13 mouse cellular contexts compared by ENCODE assay signal in genomic region chr4:106262751-106263725, GRCm38 (mm10). TPM values are rescaled to one million over a fixed set of nuclear protein-coding genes. Genes with fewer than 3 reads are reported as not detected.
DNase-seq lines count a peak whose midpoint lies in the region; ATAC-seq and TF ChIP-seq lines count a peak whose summit lies in the region.
"Had no signal": no experiment of that assay in that cellular context is flagged by ENCODE, and none has a peak within 500 bp of the region (broad histone marks: within the 10 kb centered on the region; RNA-seq: fewer than 3 reads in every experiment).

No protein-coding gene starts in this region.

- H3K27me3 ChIP-seq in forebrain, embryonic 12.5 days = no peaks in the 10 kb centered on the region
- no peaks in the 10 kb centered on the region for H3K27me3 ChIP-seq in forebrain, embryonic 11.5 days (ENCODE audit: control insufficient read depth, insufficient read depth, low read length)
- no peaks in the 10 kb centered on the region for H3K27me3 ChIP-seq in hindbrain, postnatal 0 days (ENCODE audit: insufficient read depth, low read length)
- H3K27me3 ChIP-seq in hindbrain, embryonic 11.5 days (ENCODE audit: control insufficient read depth, insufficient read depth, low read length) = no peaks in the 10 kb centered on the region
- H3K27me3 ChIP-seq in midbrain, postnatal 0 days (ENCODE audit: insufficient read depth, low read length) = no peaks in the 10 kb centered on the region
- H3K27me3 ChIP-seq in midbrain, embryonic 13.5 days = no peaks in the 10 kb centered on the region
- H3K27me3 ChIP-seq: hindbrain, embryonic 13.5 days had no signal

- no peak overlapping the region for H3K9ac ChIP-seq in forebrain, embryonic 12.5 days
- no peak overlapping the region for H3K9ac ChIP-seq in forebrain, embryonic 11.5 days (ENCODE audit: low read length)
- no peak overlapping the region for H3K9ac ChIP-seq in hindbrain, postnatal 0 days (replicated peaks; ENCODE audit: low read length)
- H3K9ac ChIP-seq in hindbrain, embryonic 11.5 days (ENCODE audit: low read depth, low read length) = no peak overlapping the region
- H3K9ac ChIP-seq in midbrain, postnatal 0 days (replicated peaks; ENCODE audit: low read length, poor library complexity, severe bottlenecking) = no peak overlapping the region
- no peak overlapping the region for H3K9ac ChIP-seq in midbrain, embryonic 13.5 days (replicated peaks)
- H3K9ac ChIP-seq: hindbrain, embryonic 13.5 days had no signal

- no peaks in the 10 kb centered on the region for H3K36me3 ChIP-seq in forebrain, embryonic 12.5 days (replicated peaks)
- H3K36me3 ChIP-seq in forebrain, embryonic 11.5 days (ENCODE audit: control insufficient read depth, insufficient read depth, low read length) = no peaks in the 10 kb centered on the region
- H3K36me3 ChIP-seq in hindbrain, postnatal 0 days (ENCODE audit: insufficient read depth, low read length) = no peaks in the 10 kb centered on the region
- H3K36me3 ChIP-seq in hindbrain, embryonic 11.5 days (ENCODE audit: control insufficient read depth, insufficient read depth, low read length) = no peaks in the 10 kb centered on the region
- H3K36me3 ChIP-seq in midbrain, postnatal 0 days (ENCODE audit: insufficient read depth, low read length) = no peaks in the 10 kb centered on the region
- no peaks in the 10 kb centered on the region for H3K36me3 ChIP-seq in midbrain, embryonic 13.5 days
- H3K36me3 ChIP-seq: hindbrain, embryonic 13.5 days; limb, embryonic 10.5 days had no signal

- ATAC-seq in forebrain, embryonic 12.5 days (ENCODE audit: low FRiP score) = no peak
- ATAC-seq in forebrain, embryonic 11.5 days (replicated peaks; ENCODE audit: low FRiP score) = no peak
- ATAC-seq in hindbrain, postnatal 0 days = no peak
- ATAC-seq in hindbrain, embryonic 11.5 days (ENCODE audit: low FRiP score) = no peak
- no peak for ATAC-seq in midbrain, postnatal 0 days (ENCODE audit: low FRiP score)
- ATAC-seq in midbrain, embryonic 13.5 days = no peak

- 78% methylated on average over 9 of the region's 9 CpGs for WGBS in forebrain, embryonic 12.5 days
- 83% methylated on average over 9 of the region's 9 CpGs for WGBS in forebrain, embryonic 11.5 days
- WGBS in hindbrain, postnatal 0 days = 69% methylated on average over 9 of the region's 9 CpGs
- WGBS in hindbrain, embryonic 11.5 days = 86% methylated on average over 9 of the region's 9 CpGs
- WGBS in midbrain, postnatal 0 days = 70% methylated on average over 9 of the region's 9 CpGs
- 88% methylated on average over 9 of the region's 9 CpGs for WGBS in midbrain, embryonic 13.5 days

- no peak for TF ChIP-seq CTCF in hindbrain, postnatal 0 days (IDR thresholded peaks at IDR 0.05; ENCODE audit: low read depth)
- TF ChIP-seq CTCF in midbrain, postnatal 0 days (IDR thresholded peaks at IDR 0.05) = no peak

- H3K27ac ChIP-seq in forebrain, embryonic 12.5 days = 0 out of 2 replicates have a peak overlapping the region, but pooled peaks have one; percentile 31
- H3K27ac ChIP-seq in forebrain, embryonic 11.5 days (ENCODE audit: low read depth, low read length) = no peak overlapping the region
- no peak overlapping the region for H3K27ac ChIP-seq in hindbrain, postnatal 0 days
- no peak overlapping the region for H3K27ac ChIP-seq in hindbrain, embryonic 11.5 days (ENCODE audit: low read depth, low read length)
- peak overlapping the region; percentile 8; the same call in 1 of the 2 replicates for H3K27ac ChIP-seq in midbrain, postnatal 0 days (ENCODE audit: low read depth, low read length)
- no peak overlapping the region for H3K27ac ChIP-seq in midbrain, embryonic 13.5 days
- H3K27ac ChIP-seq: hindbrain, embryonic 13.5 days; limb, embryonic 10.5 days had no signal

- no peak overlapping the region for H3K4me3 ChIP-seq in forebrain, embryonic 12.5 days (replicated peaks)
- no peak overlapping the region for H3K4me3 ChIP-seq in forebrain, embryonic 11.5 days (ENCODE audit: low read depth, low read length)
- no peak overlapping the region for H3K4me3 ChIP-seq in hindbrain, postnatal 0 days (ENCODE audit: low read length)
- no peak overlapping the region for H3K4me3 ChIP-seq in hindbrain, embryonic 11.5 days (ENCODE audit: low read depth, low read length)
- no peak overlapping the region for H3K4me3 ChIP-seq in midbrain, postnatal 0 days (ENCODE audit: low read depth, low read length)
- H3K4me3 ChIP-seq in midbrain, embryonic 13.5 days (replicated peaks) = no peak overlapping the region
- H3K4me3 ChIP-seq: hindbrain, embryonic 13.5 days; limb, embryonic 10.5 days had no signal

- H3K4me2 ChIP-seq in forebrain, embryonic 12.5 days = no peak overlapping the region
- no peak overlapping the region for H3K4me2 ChIP-seq in forebrain, embryonic 11.5 days (ENCODE audit: low read depth, low read length, severe bottlenecking)
- no peak overlapping the region for H3K4me2 ChIP-seq in hindbrain, postnatal 0 days (ENCODE audit: low read depth, low read length)
- H3K4me2 ChIP-seq in hindbrain, embryonic 11.5 days (replicated peaks; ENCODE audit: low read depth, low read length) = no peak overlapping the region
- no peak overlapping the region for H3K4me2 ChIP-seq in midbrain, postnatal 0 days (ENCODE audit: low read depth, low read length, poor library complexity, severe bottlenecking)
- H3K4me2 ChIP-seq in midbrain, embryonic 13.5 days (replicated peaks) = no peak overlapping the region
- H3K4me2 ChIP-seq: hindbrain, embryonic 13.5 days had no signal

- no peak for DNase-seq in forebrain, embryonic 11.5 days (ENCODE audit: low spot score)
- DNase-seq in hindbrain, postnatal 0 days (ENCODE audit: low spot score) = peak; percentile 13
- DNase-seq in hindbrain, embryonic 11.5 days (ENCODE audit: low spot score) = no peak
- DNase-seq in midbrain, postnatal 0 days (ENCODE audit: low spot score) = no peak
- DNase-seq in lung, postnatal 14 days = no peak
- no peak for DNase-seq in thymus, postnatal 0 days (ENCODE audit: low spot score)
- DNase-seq: adrenal gland, postnatal 10 days; cerebellum, postnatal 36 days; lung, adult 18-20 months had no signal

- H3K4me1 ChIP-seq in forebrain, embryonic 12.5 days = no peaks in the 10 kb centered on the region
- H3K4me1 ChIP-seq in forebrain, embryonic 11.5 days (replicated peaks; ENCODE audit: control insufficient read depth, insufficient read depth, low read length) = no peaks in the 10 kb centered on the region
- peaks cover 6% of the 10 kb centered on the region for H3K4me1 ChIP-seq in hindbrain, postnatal 0 days (ENCODE audit: insufficient read depth, low read length)
- no peaks in the 10 kb centered on the region for H3K4me1 ChIP-seq in hindbrain, embryonic 11.5 days (replicated peaks; ENCODE audit: control insufficient read depth, insufficient read depth, low read length)
- H3K4me1 ChIP-seq in midbrain, postnatal 0 days (ENCODE audit: insufficient read depth, low read length) = no peaks in the 10 kb centered on the region
- no peaks in the 10 kb centered on the region for H3K4me1 ChIP-seq in midbrain, embryonic 13.5 days (replicated peaks)
- H3K4me1 ChIP-seq: hindbrain, embryonic 13.5 days; limb, embryonic 10.5 days had no signal

- H3K9me3 ChIP-seq in forebrain, embryonic 12.5 days = no peaks in the 10 kb centered on the region
- H3K9me3 ChIP-seq in forebrain, embryonic 11.5 days (ENCODE audit: control insufficient read depth, low read length) = no peaks in the 10 kb centered on the region
- H3K9me3 ChIP-seq in hindbrain, postnatal 0 days (ENCODE audit: low read length) = no peaks in the 10 kb centered on the region
- H3K9me3 ChIP-seq in hindbrain, embryonic 11.5 days (ENCODE audit: control insufficient read depth, low read length) = no peaks in the 10 kb centered on the region
- H3K9me3 ChIP-seq in midbrain, postnatal 0 days (ENCODE audit: low read length) = no peaks in the 10 kb centered on the region
- no peaks in the 10 kb centered on the region for H3K9me3 ChIP-seq in midbrain, embryonic 13.5 days
- H3K9me3 ChIP-seq: hindbrain, embryonic 13.5 days; limb, embryonic 10.5 days had no signal

RNA-seq across cellular contexts. Expression of gene Usp24, which starts 53.0 kb away (rescaled TPM):
- 11.7 and 13.7 TPM in 2 replicates for polyA plus RNA-seq in forebrain, embryonic 12.5 days (2016; fragmentation: Nextera tagmentation; extraction: Ambion mirVana)
- polyA plus RNA-seq in forebrain, embryonic 11.5 days (2014; fragmentation: Nextera tagmentation; extraction: Ambion mirVana) = 12.8 and 13.7 TPM in 2 replicates
- 28.8 and 39.2 TPM in 2 replicates for total RNA-seq in hindbrain, postnatal 0 days (2014; rRNA removed)
- 9.6 and 9.7 TPM in 2 replicates for polyA plus RNA-seq in hindbrain, postnatal 0 days (2015; fragmentation: Nextera tagmentation; extraction: Ambion mirVana)
- polyA plus RNA-seq in hindbrain, embryonic 11.5 days (2014; fragmentation: Nextera tagmentation; extraction: Ambion mirVana) = 10.2 and 12.5 TPM in 2 replicates
- total RNA-seq in midbrain, postnatal 0 days (2014; rRNA removed) = 28.6 and 36.1 TPM in 2 replicates
- polyA plus RNA-seq in midbrain, postnatal 0 days (2015; fragmentation: Nextera tagmentation; extraction: Ambion mirVana) = 6.6 and 10.2 TPM in 2 replicates
- 7.5 and 9.1 TPM in 2 replicates for polyA plus RNA-seq in midbrain, embryonic 13.5 days (2015; fragmentation: Nextera tagmentation; extraction: Ambion mirVana)
- 10.9 and 15.3 TPM in 2 replicates for polyA plus RNA-seq in thymus, postnatal 0 days (2015; fragmentation: Nextera tagmentation; extraction: Ambion mirVana)

Comparison
In these comparisons a context has a peak if more than half of its experiments do, and no peak if none do; other contexts are left out.
1. H3K27ac ChIP-seq: peak in forebrain, embryonic 12.5 days (single experiment) and midbrain, postnatal 0 days (single experiment); none in forebrain, embryonic 11.5 days (single experiment), hindbrain, postnatal 0 days (single experiment), hindbrain, embryonic 11.5 days (single experiment) and midbrain, embryonic 13.5 days (single experiment).